Mouse (Mus musculus) neural tube, embryonic 11.5 days (tissue): Measurements from ENCODE around the gene Grm8. TPM values are rescaled to one million over a fixed set of nuclear protein-coding genes. Genes with fewer than 3 reads are reported as not detected.

Experiments
- ATAC-seq: fragments of 200-750 bp; cut with Nextera tagmentation; 2 replicates; pipeline ENCODE4 v1.8.0; 2017; ENCODE audit warnings: moderate number of reproducible peaks, mild to moderate bottlenecking, moderate TSS enrichment, moderate library complexity; ENCODE audit not compliant: insufficient read depth, low FRiP score, low TSS enrichment
- DNase-seq: peaks from one replicate; pipeline ENCODE4 v3.0.0-alpha.2; 2015; ENCODE audit warnings: low spot score
- H3K27ac ChIP-seq: fragments of 300-500 bp; sonication (generic); 2 replicates; pipeline ENCODE4 v1.5.1; 2014; ENCODE audit warnings: low read depth, mild to moderate bottlenecking, low read length
- H3K27me3 ChIP-seq: fragments of 300-500 bp; sonication (generic); 2 replicates; pipeline ENCODE4 v1.6.1; 2014; ENCODE audit warnings: mild to moderate bottlenecking, low read length, mixed read lengths; ENCODE audit not compliant: control insufficient read depth, insufficient read depth
- H3K36me3 ChIP-seq: fragments of 300-500 bp; sonication (generic); 2 replicates; pipeline ENCODE4 v1.6.1; 2014; ENCODE audit warnings: mild to moderate bottlenecking, low read length, moderate library complexity, mixed read lengths; ENCODE audit not compliant: control insufficient read depth, insufficient read depth
- H3K4me1 ChIP-seq: fragments of 300-500 bp; sonication (generic); 2 replicates; pipeline ENCODE4 v1.6.1; 2014; ENCODE audit warnings: low read length, mixed read lengths; ENCODE audit not compliant: control insufficient read depth, insufficient read depth
- H3K4me2 ChIP-seq: fragments of 300-500 bp; sonication (generic); 2 replicates; pipeline ENCODE4 v1.6.1; 2014; ENCODE audit warnings: low read depth, mild to moderate bottlenecking, moderate library complexity
- H3K4me3 ChIP-seq: fragments of 300-500 bp; sonication (generic); 2 replicates; pipeline ENCODE4 v1.5.1; 2014; ENCODE audit warnings: low read depth, low read length
- H3K9ac ChIP-seq: fragments of 300-500 bp; sonication (generic); 2 replicates; pipeline ENCODE4 v1.6.1; 2014; ENCODE audit warnings: mild to moderate bottlenecking, low read length
- H3K9me3 ChIP-seq: fragments of 300-500 bp; sonication (generic); 2 replicates; pipeline ENCODE4 v1.6.1; 2016; ENCODE audit warnings: low read length; ENCODE audit not compliant: control insufficient read depth
- WGBS: fragments of 180-500 bp; shearing (Covaris S2); extraction: QIAGEN DNeasy Blood & Tissue Kit; methylation state at CpG from one replicate; pipeline ENCODE4 v1.1.7; 2014; 5-methylcytosine and 5-hydroxymethylcytosine counted together
- polyA plus RNA-seq: library from polyadenylated mRNA; unstranded; fragments of >200 nt; fragmentation: Nextera tagmentation; extraction: Ambion mirVana; gene quantifications from 2 replicates; pipeline ENCODE4 v1.2.1, GENCODE M21; 2014

Gene Grm8
- polyA plus RNA-seq, 1 experiment from 2014 or later, result 1.1 TPM

- Histone ChIP-seq H3K27me3 (no peaks in the 10 kb centered on the region), H3K9ac (no peak overlapping the region), H3K27ac (no peak overlapping the region), H3K9me3 (no peaks in the 10 kb centered on the region), H3K4me2 (no peak overlapping the region), H3K36me3 (no peaks in the 10 kb centered on the region), H3K4me1 (no peaks in the 10 kb centered on the region), H3K4me3 (no peak overlapping the region)
- DNase-seq (no peak), ATAC-seq (no peak)
- 62% methylated on average over 6 of the region's 6 CpGs for WGBS
Measured at GRCm38 (mm10) chr6:27800881-27801572, 334.0 kb downstream of the Grm8 start.

DNA sequence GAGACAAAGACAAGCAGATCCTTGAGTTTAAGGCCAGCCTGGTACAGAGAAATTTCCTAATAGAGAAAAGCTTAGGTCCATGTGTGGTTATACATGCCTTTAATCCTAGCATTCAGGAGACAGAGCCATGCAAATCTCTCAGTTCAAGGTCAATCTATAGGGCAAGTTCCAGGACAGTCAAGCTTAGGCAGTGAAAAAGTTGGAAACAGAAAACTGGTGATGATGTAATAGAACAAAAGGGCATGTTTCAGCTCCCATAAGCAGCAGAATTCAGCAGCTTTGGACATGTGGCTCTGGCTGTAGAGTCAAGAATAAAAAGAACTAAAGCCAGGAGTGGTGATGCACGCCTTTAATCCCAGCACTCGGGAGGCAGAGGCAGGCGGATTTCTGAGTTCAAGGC lies 336.2 kb downstream of the Grm8 start:
- no peaks in the 10 kb centered on the region for H3K27me3 ChIP-seq
- WGBS, result 94% methylated on average over 3 of the region's 3 CpGs
- H3K9me3 ChIP-seq, result no peaks in the 10 kb centered on the region
- no peaks in the 10 kb centered on the region for H3K36me3 ChIP-seq
- DNase-seq, result no peak
- no peak overlapping the region for H3K9ac ChIP-seq
- no peak overlapping the region for H3K4me3 ChIP-seq
- no peaks in the 10 kb centered on the region for H3K4me1 ChIP-seq
- ATAC-seq, result no peak
- no peak overlapping the region for H3K4me2 ChIP-seq
- H3K27ac ChIP-seq, result no peak overlapping the region

- H3K4me3 ChIP-seq, result no peak overlapping the region
- no peaks in the 10 kb centered on the region for H3K4me1 ChIP-seq
- no peak overlapping the region for H3K9ac ChIP-seq
- no peaks in the 10 kb centered on the region for H3K36me3 ChIP-seq
- H3K9me3 ChIP-seq, result no peaks in the 10 kb centered on the region
- DNase-seq (no peak), ATAC-seq (no peak)
- H3K27me3 ChIP-seq, result no peaks in the 10 kb centered on the region
- H3K4me2 ChIP-seq, result no peak overlapping the region
- WGBS, result 92% methylated on average over 3 of the region's 3 CpGs
- no peak overlapping the region for H3K27ac ChIP-seq
Measured at GRCm38 (mm10) chr6:27789566-27789965, 345.4 kb downstream of the Grm8 start.

GRCm38 (mm10) chr6:27789151-27789550 lies 345.8 kb downstream of the Grm8 start:
- WGBS, result 81% methylated on average over 4 of the region's 4 CpGs
- no peaks in the 10 kb centered on the region for H3K9me3 ChIP-seq
- no peaks in the 10 kb centered on the region for H3K4me1 ChIP-seq
- H3K4me2 ChIP-seq, result no peak overlapping the region
- no peak overlapping the region for H3K4me3 ChIP-seq
- H3K27ac ChIP-seq, result no peak overlapping the region
- H3K27me3 ChIP-seq, result no peaks in the 10 kb centered on the region
- no peak for ATAC-seq
- DNase-seq, result no peak
- no peak overlapping the region for H3K9ac ChIP-seq
- H3K36me3 ChIP-seq, result no peaks in the 10 kb centered on the region

DNA sequence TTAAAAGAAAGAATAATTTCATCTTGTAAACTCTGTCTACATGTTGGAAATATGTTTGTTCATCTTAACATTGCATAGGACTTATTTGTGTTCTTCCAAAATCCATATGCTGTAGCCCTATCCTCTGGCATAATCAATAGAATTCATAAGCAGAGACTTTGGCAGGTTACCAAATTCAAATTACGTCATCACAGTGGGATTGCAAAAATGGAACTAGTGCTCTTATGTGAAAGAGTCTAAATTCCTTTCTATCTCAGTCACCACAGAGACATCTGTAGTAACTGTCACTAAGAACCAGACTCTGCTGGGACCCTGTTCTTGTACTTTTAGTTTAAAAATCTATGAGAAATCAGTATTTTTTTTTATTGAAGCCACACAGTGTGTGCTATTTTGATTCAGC lies 352.7 kb downstream of the Grm8 start:
- no peak overlapping the region for H3K9ac ChIP-seq
- no peaks in the 10 kb centered on the region for H3K9me3 ChIP-seq
- ATAC-seq (no peak), DNase-seq (no peak)
- WGBS, result 87% methylated on average over 1 of the region's 1 CpGs
- H3K27me3 ChIP-seq, result no peaks in the 10 kb centered on the region
- no peak overlapping the region for H3K4me3 ChIP-seq
- H3K27ac ChIP-seq, result no peak overlapping the region
- no peaks in the 10 kb centered on the region for H3K4me1 ChIP-seq
- H3K36me3 ChIP-seq, result no peaks in the 10 kb centered on the region
- H3K4me2 ChIP-seq, result no peak overlapping the region

DNA sequence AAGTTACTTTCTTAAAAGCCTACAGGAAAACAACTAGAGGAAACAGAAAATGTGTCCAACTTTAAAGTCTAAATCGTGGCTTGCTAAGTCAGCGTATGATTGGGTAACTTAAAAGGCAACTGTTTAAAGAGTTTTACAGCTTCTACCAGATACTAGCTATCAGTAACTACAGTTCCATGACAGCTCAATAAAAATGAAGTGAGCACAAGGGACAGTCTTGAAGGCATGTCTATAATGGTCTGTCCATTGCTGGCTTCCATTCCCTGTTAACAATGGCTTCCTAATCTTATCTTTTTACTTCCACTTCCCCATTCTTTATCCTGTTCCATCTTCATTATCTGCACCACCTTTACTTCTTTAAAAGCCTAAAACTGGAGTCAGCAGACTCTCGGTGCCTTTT lies 353.6 kb downstream of the Grm8 start:
- ATAC-seq, result no peak
- DNase-seq, result no peak
- WGBS, result 88% methylated on average over 3 of the region's 3 CpGs
- Histone ChIP-seq H3K36me3 (no peaks in the 10 kb centered on the region), H3K4me2 (no peak overlapping the region), H3K9ac (no peak overlapping the region), H3K27ac (no peak overlapping the region), H3K9me3 (no peaks in the 10 kb centered on the region), H3K4me1 (no peaks in the 10 kb centered on the region), H3K4me3 (no peak overlapping the region), H3K27me3 (no peaks in the 10 kb centered on the region)

GRCm38 (mm10) chr6:27775646-27776271 lies 359.2 kb downstream of the Grm8 start:
- Histone ChIP-seq H3K9me3 (no peaks in the 10 kb centered on the region), H3K36me3 (no peaks in the 10 kb centered on the region), H3K4me3 (no peak overlapping the region), H3K9ac (no peak overlapping the region), H3K27me3 (no peaks in the 10 kb centered on the region), H3K27ac (no peak overlapping the region), H3K4me2 (no peak overlapping the region), H3K4me1 (no peaks in the 10 kb centered on the region)
- WGBS, result 89% methylated on average over 4 of the region's 4 CpGs
- no peak for DNase-seq
- no peak for ATAC-seq

DNA sequence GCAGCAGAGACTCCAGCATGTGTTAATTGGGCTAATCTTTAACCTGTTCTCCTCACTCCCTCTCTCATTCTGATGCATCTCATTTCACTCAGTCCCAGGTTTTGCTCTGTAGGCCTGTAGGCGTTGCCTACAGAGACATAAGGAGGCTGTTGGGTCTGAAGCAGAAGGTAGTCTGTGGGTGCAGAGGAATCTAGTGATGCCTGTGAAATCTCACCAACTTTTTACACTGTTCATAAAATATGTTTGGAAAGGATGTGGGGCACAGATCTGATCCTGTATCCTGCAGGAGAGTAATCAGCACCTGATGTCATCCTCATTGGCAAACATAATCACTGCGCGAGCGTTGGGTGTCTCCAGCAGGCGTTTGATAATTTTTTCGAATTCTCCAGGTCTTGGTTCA lies 372.9 kb downstream of the Grm8 start:
- Histone ChIP-seq H3K4me3 (no peak overlapping the region), H3K27ac (no peak overlapping the region), H3K9me3 (no peaks in the 10 kb centered on the region), H3K4me2 (no peak overlapping the region), H3K9ac (no peak overlapping the region), H3K27me3 (no peaks in the 10 kb centered on the region), H3K4me1 (no peaks in the 10 kb centered on the region), H3K36me3 (no peaks in the 10 kb centered on the region)
- 84% methylated on average over 6 of the region's 6 CpGs for WGBS
- DNase-seq (no peak), ATAC-seq (no peak)

- H3K27ac ChIP-seq, result no peak overlapping the region
- H3K4me1 ChIP-seq, result no peaks in the 10 kb centered on the region
- 92% methylated on average over 2 of the region's 2 CpGs for WGBS
- H3K4me2 ChIP-seq, result no peak overlapping the region
- H3K27me3 ChIP-seq, result no peaks in the 10 kb centered on the region
- no peak overlapping the region for H3K9ac ChIP-seq
- H3K36me3 ChIP-seq, result no peaks in the 10 kb centered on the region
- H3K4me3 ChIP-seq, result no peak overlapping the region
- no peaks in the 10 kb centered on the region for H3K9me3 ChIP-seq
- no peak for DNase-seq
- ATAC-seq, result no peak
Measured at GRCm38 (mm10) chr6:27753290-27753829, 381.6 kb downstream of the Grm8 start.
